Mouse (Mus musculus) liver, postnatal 0 days (tissue): ENCODE measurements around the gene Opa3. TPM values are rescaled to one million over a fixed set of nuclear protein-coding genes. Genes with fewer than 3 reads are reported as not detected.

Experiments
- ATAC-seq: fragments of 200-750 bp; cut with Nextera tagmentation; 2 replicates; pipeline ENCODE4 v1.8.0; 2017; ENCODE audit warnings: mild to moderate bottlenecking, moderate library complexity
- DNase-seq: peaks from one replicate; pipeline ENCODE4 v3.0.0-alpha.2; 2016
- H3K27ac ChIP-seq: fragments of 300-500 bp; sonication (generic); 2 replicates; pipeline ENCODE4 v1.5.1; 2014; ENCODE audit warnings: antibody characterized with exemption, moderate library complexity, mild to moderate bottlenecking, low read depth
- H3K27me3 ChIP-seq: fragments of 300-500 bp; sonication (generic); 2 replicates; pipeline ENCODE4 v1.6.1; 2014; ENCODE audit warnings: low read length, control low read depth, mixed read lengths; ENCODE audit not compliant: insufficient read depth
- H3K36me3 ChIP-seq: fragments of 300-500 bp; sonication (generic); replicated peaks from 2 replicates; pipeline ENCODE4 v1.6.1; 2014; ENCODE audit warnings: mild to moderate bottlenecking, control low read depth, low read length, moderate library complexity, mixed read lengths; ENCODE audit not compliant: insufficient read depth
- H3K4me1 ChIP-seq: fragments of 300-500 bp; sonication (generic); 2 replicates; pipeline ENCODE4 v1.6.1; 2014; ENCODE audit warnings: antibody characterized with exemption, mild to moderate bottlenecking, control low read depth; ENCODE audit not compliant: insufficient read depth
- H3K4me2 ChIP-seq: fragments of 300-500 bp; sonication (generic); 2 replicates; pipeline ENCODE4 v1.6.1; 2014; ENCODE audit warnings: low read depth, mild to moderate bottlenecking, low read length, moderate library complexity, mixed read lengths
- H3K4me3 ChIP-seq: fragments of 300-500 bp; sonication (generic); 2 replicates; pipeline ENCODE4 v1.5.1; 2014; ENCODE audit warnings: low read depth, low read length
- H3K9ac ChIP-seq: fragments of 300-500 bp; sonication (generic); replicated peaks from 2 replicates; pipeline ENCODE4 v1.6.1; 2014; ENCODE audit warnings: mild to moderate bottlenecking, moderate library complexity
- H3K9me3 ChIP-seq: fragments of 300-500 bp; sonication (generic); 2 replicates; pipeline ENCODE4 v1.6.1; 2016; ENCODE audit warnings: mild to moderate bottlenecking, control low read depth, low read length, mixed read lengths
- CTCF ChIP-seq: sonication (generic); IDR thresholded peaks from 2 replicates; pipeline ENCODE4 v1.5.1; 2016; ENCODE audit warnings: antibody characterized with exemption, low read depth
- EP300 ChIP-seq: IDR thresholded peaks from 2 replicates; pipeline ENCODE4 v1.6.1; 2016; ENCODE audit warnings: antibody characterized with exemption, low read depth, mild to moderate bottlenecking
- whole genome bisulfite sequencing: fragments of 180-500 bp; shearing (Covaris S2); extraction: QIAGEN DNeasy Blood & Tissue Kit; methylation state at CpG from one replicate; pipeline ENCODE4 v1.1.7; 2014; ENCODE audit not compliant: insufficient replicate concordance; 5-methylcytosine and 5-hydroxymethylcytosine counted together
- polyA plus RNA-seq: library from polyadenylated mRNA; unstranded; fragments of >200 nt; fragmentation: Nextera tagmentation; extraction: Ambion mirVana; gene quantifications from 2 replicates; pipeline ENCODE4 v1.2.1, GENCODE M21; 2015

The Opa3 gene
- polyA plus RNA-seq, 1 experiment from 2014 or later, result 9.7 TPM

GRCm38 (mm10) chr7:19208201-19208910 lies 19.8 kb upstream of the Opa3 start:
- no peak overlapping the region for H3K4me3 ChIP-seq
- H3K4me1 ChIP-seq, result peaks cover 9% of the 10 kb centered on the region
- no peak overlapping the region for H3K4me2 ChIP-seq
- no peaks in the 10 kb centered on the region for H3K9me3 ChIP-seq
- ATAC-seq (no peak), DNase-seq (no peak)
- H3K36me3 ChIP-seq, result peaks cover 6% of the 10 kb centered on the region; the same call in 1 of the 2 replicates
- H3K27me3 ChIP-seq, result peaks cover 20% of the 10 kb centered on the region
- 74% methylated on average over 13 of the region's 13 CpGs for WGBS
- no peak for TF ChIP-seq CTCF
- no peak for TF ChIP-seq EP300
- H3K27ac ChIP-seq, result no peak overlapping the region
- no peak overlapping the region for H3K9ac ChIP-seq

GRCm38 (mm10) chr7:19208944-19209472 lies 19.1 kb upstream of the Opa3 start:
- WGBS, result 49% methylated on average over 7 of the region's 7 CpGs
- H3K9me3 ChIP-seq, result no peaks in the 10 kb centered on the region
- H3K36me3 ChIP-seq, result peaks cover 6% of the 10 kb centered on the region; the same call in 1 of the 2 replicates
- H3K4me1 ChIP-seq, result peaks cover 9% of the 10 kb centered on the region
- H3K4me2 ChIP-seq, result no peak overlapping the region
- no peak for DNase-seq
- peak; percentile 85 for TF ChIP-seq CTCF
- TF ChIP-seq EP300, result no peak
- H3K27me3 ChIP-seq, result peaks cover 21% of the 10 kb centered on the region
- ATAC-seq, result no peak
- no peak overlapping the region for H3K9ac ChIP-seq
- H3K27ac ChIP-seq, result no peak overlapping the region
- no peak overlapping the region for H3K4me3 ChIP-seq

GRCm38 (mm10) chr7:19209494-19209893 lies 18.6 kb upstream of the Opa3 start:
- no peak for DNase-seq
- ATAC-seq, result no peak
- WGBS, result 66% methylated on average over 4 of the region's 4 CpGs

GRCm38 (mm10) chr7:19210010-19210409 lies 18.1 kb upstream of the Opa3 start:
- Histone ChIP-seq H3K4me1 (peaks cover 9% of the 10 kb centered on the region), H3K36me3 (peaks cover 2% of the 10 kb centered on the region; the same call in 1 of the 2 replicates), H3K27ac (no peak overlapping the region), H3K4me2 (no peak overlapping the region), H3K9me3 (no peaks in the 10 kb centered on the region), H3K27me3 (peaks cover 23% of the 10 kb centered on the region), H3K4me3 (no peak overlapping the region), H3K9ac (no peak overlapping the region)
- DNase-seq, result peak; percentile 32
- no peak for ATAC-seq
- TF ChIP-seq EP300 (no peak), CTCF (peak; percentile 57)
- 77% methylated on average over 5 of the region's 5 CpGs for WGBS

More at GRCm38 (mm10) chr7:19209494-19209893, 18.6 kb upstream of the Opa3 start:
- Histone ChIP-seq H3K36me3 (peaks cover 2% of the 10 kb centered on the region; the same call in 1 of the 2 replicates), H3K9me3 (no peaks in the 10 kb centered on the region), H3K9ac (no peak overlapping the region), H3K4me2 (no peak overlapping the region), H3K27ac (no peak overlapping the region), H3K4me1 (peaks cover 9% of the 10 kb centered on the region), H3K27me3 (peaks cover 21% of the 10 kb centered on the region), H3K4me3 (no peak overlapping the region)
- TF ChIP-seq CTCF (no peak), EP300 (no peak)

GRCm38 (mm10) chr7:19211041-19211675 lies 17.0 kb upstream of the Opa3 start:
- H3K36me3 ChIP-seq, result no peaks in the 10 kb centered on the region

More at GRCm38 (mm10) chr7:19211041-19211675, 17.0 kb upstream of the Opa3 start:
- DNase-seq, result no peak
- Histone ChIP-seq H3K9me3 (no peaks in the 10 kb centered on the region), H3K4me1 (peaks cover 9% of the 10 kb centered on the region), H3K4me2 (no peak overlapping the region), H3K4me3 (no peak overlapping the region), H3K27ac (no peak overlapping the region), H3K27me3 (peaks cover 23% of the 10 kb centered on the region), H3K9ac (no peak overlapping the region)
- 58% methylated on average over 5 of the region's 5 CpGs for WGBS
- no peak for TF ChIP-seq CTCF
- TF ChIP-seq EP300, result no peak
- ATAC-seq, result no peak
